Mouse (Mus musculus) embryonic facial prominence, embryonic 13.5 days (tissue): ENCODE measurements around the gene Ttll8. TPM values are rescaled to one million over a fixed set of nuclear protein-coding genes. Genes with fewer than 3 reads are reported as not detected.

ENCODE experiments used
- ATAC-seq: fragments of 200-750 bp; cut with Nextera tagmentation; 2 replicates; pipeline ENCODE4 v1.8.0; 2017; ENCODE audit warnings: low read depth; ENCODE audit not compliant: insufficient number of reproducible peaks, insufficient read depth, low FRiP score, low TSS enrichment
- H3K27ac ChIP-seq: fragments of 300-500 bp; sonication (generic); 2 replicates; pipeline ENCODE4 v1.5.1; 2015; ENCODE audit warnings: moderate library complexity, mild to moderate bottlenecking, inconsistent platforms
- H3K27me3 ChIP-seq: fragments of 300-500 bp; sonication (generic); 2 replicates; pipeline ENCODE4 v1.6.1; 2015; ENCODE audit warnings: mild to moderate bottlenecking, inconsistent platforms
- H3K36me3 ChIP-seq: fragments of 300-500 bp; sonication (generic); 2 replicates; pipeline ENCODE4 v1.6.1; 2015; ENCODE audit warnings: mild to moderate bottlenecking, inconsistent platforms
- H3K4me1 ChIP-seq: fragments of 300-500 bp; sonication (generic); 2 replicates; pipeline ENCODE4 v1.6.1; 2015; ENCODE audit warnings: inconsistent platforms
- H3K4me2 ChIP-seq: fragments of 300-500 bp; sonication (generic); 2 replicates; pipeline ENCODE4 v1.6.1; 2015; ENCODE audit warnings: moderate library complexity, mild to moderate bottlenecking, inconsistent platforms
- H3K4me3 ChIP-seq: fragments of 300-500 bp; sonication (generic); 2 replicates; pipeline ENCODE4 v1.5.1; 2015; ENCODE audit warnings: mild to moderate bottlenecking, inconsistent platforms
- H3K9ac ChIP-seq: fragments of 300-500 bp; sonication (generic); 2 replicates; pipeline ENCODE4 v1.6.1; 2015; ENCODE audit warnings: mild to moderate bottlenecking, inconsistent platforms
- H3K9me3 ChIP-seq: fragments of 300-500 bp; sonication (generic); 2 replicates; pipeline ENCODE4 v1.6.1; 2016; ENCODE audit warnings: inconsistent platforms
- WGBS: fragments of 180-500 bp; shearing (Covaris S2); methylation state at CpG from one replicate; pipeline ENCODE4 v1.1.7; 2015; ENCODE audit warnings: mixed read lengths; 5-methylcytosine and 5-hydroxymethylcytosine counted together
- polyA plus RNA-seq: library from polyadenylated mRNA; unstranded; fragments of >200 nt; fragmentation: Nextera tagmentation; extraction: Ambion mirVana; gene quantifications from 2 replicates; pipeline ENCODE4 v1.2.1, GENCODE M21; 2015

The Ttll8 gene
- polyA plus RNA-seq, 1 experiment from 2014 or later, result not detected

GRCm38 (mm10) chr15:88844966-88845365 lies 109.3 kb downstream of the Ttll8 start:
- H3K27me3 ChIP-seq, result no peaks in the 10 kb centered on the region; the same call in 1 of the 2 replicates
- peaks cover 8% of the 10 kb centered on the region for H3K4me1 ChIP-seq
- H3K9ac ChIP-seq, result no peak overlapping the region
- no peaks in the 10 kb centered on the region for H3K36me3 ChIP-seq
- H3K4me2 ChIP-seq, result no peak overlapping the region
- no peaks in the 10 kb centered on the region for H3K9me3 ChIP-seq
- no peak overlapping the region for H3K4me3 ChIP-seq
- no peak overlapping the region for H3K27ac ChIP-seq
- no peak for ATAC-seq
- WGBS, result 93% methylated on average over 7 of the region's 7 CpGs

DNA sequence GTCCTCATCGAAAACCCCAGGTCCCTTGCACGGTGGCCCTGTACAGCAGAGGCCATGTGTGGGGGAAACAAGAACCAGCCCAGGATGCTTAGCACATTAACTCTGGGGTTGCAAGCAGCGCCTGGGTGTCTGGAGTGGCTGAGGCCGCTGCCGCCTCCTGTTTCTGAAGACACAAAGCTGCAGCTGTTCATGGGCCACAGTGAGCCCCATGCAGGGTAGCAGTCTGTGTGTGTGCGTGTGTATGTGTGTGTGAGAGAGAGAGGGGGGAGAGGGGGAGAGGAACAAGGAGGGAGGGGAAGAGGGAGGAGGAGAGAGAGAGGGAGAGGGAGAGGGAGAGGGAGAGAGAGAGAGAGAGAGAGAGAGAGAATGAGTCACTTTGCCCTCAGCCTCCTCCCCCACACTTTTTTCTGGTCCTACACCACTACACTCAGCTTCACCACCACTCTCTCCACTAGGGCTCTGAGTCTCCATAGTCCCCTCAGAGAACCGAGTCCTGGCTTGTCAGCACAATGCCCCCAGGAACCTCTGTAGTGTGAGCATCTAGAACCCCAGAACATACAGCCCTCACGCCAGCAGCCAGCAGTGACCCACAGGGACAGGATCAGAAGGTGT lies 110.6 kb downstream of the Ttll8 start:
- no peaks in the 10 kb centered on the region for H3K9me3 ChIP-seq
- H3K36me3 ChIP-seq, result no peaks in the 10 kb centered on the region
- H3K4me3 ChIP-seq, result no peak overlapping the region
- peak overlapping the region; percentile 73 for H3K27ac ChIP-seq
- H3K27me3 ChIP-seq, result no peaks in the 10 kb centered on the region; the same call in 1 of the 2 replicates
- peaks cover 21% of the 10 kb centered on the region for H3K4me1 ChIP-seq
- 30% methylated on average over 8 of the region's 8 CpGs for WGBS
- no peak overlapping the region for H3K9ac ChIP-seq
- H3K4me2 ChIP-seq, result no peak overlapping the region
- no peak for ATAC-seq

- Histone ChIP-seq H3K4me3 (no peak overlapping the region), H3K27ac (no peak overlapping the region), H3K4me1 (peaks cover 28% of the 10 kb centered on the region), H3K9me3 (no peaks in the 10 kb centered on the region), H3K36me3 (no peaks in the 10 kb centered on the region), H3K27me3 (no peaks in the 10 kb centered on the region; the same call in 1 of the 2 replicates), H3K9ac (no peak overlapping the region), H3K4me2 (no peak overlapping the region)
- ATAC-seq, result no peak
- WGBS, result 80% methylated on average over 3 of the region's 3 CpGs
These were observed 111.9 kb downstream of the Ttll8 start for GRCm38 (mm10) chr15:88842300-88842673.

GRCm38 (mm10) chr15:88841580-88842299 lies 112.5 kb downstream of the Ttll8 start:
- peaks cover 29% of the 10 kb centered on the region for H3K4me1 ChIP-seq
- no peak overlapping the region for H3K27ac ChIP-seq
- H3K4me3 ChIP-seq, result no peak overlapping the region
- ATAC-seq, result no peak
- WGBS, result 86% methylated on average over 3 of the region's 3 CpGs
- H3K9me3 ChIP-seq, result no peaks in the 10 kb centered on the region
- no peaks in the 10 kb centered on the region for H3K36me3 ChIP-seq
- H3K9ac ChIP-seq, result no peak overlapping the region
- no peaks in the 10 kb centered on the region; the same call in 1 of the 2 replicates for H3K27me3 ChIP-seq
- no peak overlapping the region for H3K4me2 ChIP-seq

- no peak overlapping the region for H3K27ac ChIP-seq
- WGBS, result 85% methylated on average over 2 of the region's 2 CpGs
- no peaks in the 10 kb centered on the region for H3K36me3 ChIP-seq
- H3K27me3 ChIP-seq, result no peaks in the 10 kb centered on the region; the same call in 1 of the 2 replicates
- no peak overlapping the region for H3K4me3 ChIP-seq
- H3K4me2 ChIP-seq, result no peak overlapping the region
- no peak overlapping the region for H3K9ac ChIP-seq
- no peaks in the 10 kb centered on the region for H3K9me3 ChIP-seq
- no peak for ATAC-seq
- H3K4me1 ChIP-seq, result peaks cover 32% of the 10 kb centered on the region
These were observed 113.1 kb downstream of the Ttll8 start for GRCm38 (mm10) chr15:88841160-88841559.

Other genes with a start within 250 kb of the Ttll8 start
- gene Brd1, start 220.2 kb downstream of the Ttll8 start, polyA plus RNA-seq, result 25.5 and 30.1 TPM in 2 replicates
- gene Zbed4, start 202.8 kb downstream of the Ttll8 start, polyA plus RNA-seq, result 13.8 and 16.4 TPM in 2 replicates
- 11.2 and 12.2 TPM in 2 replicates for gene Alg12, start 135.1 kb downstream of the Ttll8 start, polyA plus RNA-seq
- gene Creld2, start 134.8 kb downstream of the Ttll8 start, polyA plus RNA-seq, result 74.7 and 87.3 TPM in 2 replicates
- 48.7 and 52.9 TPM in 2 replicates for gene Pim3, start 92.2 kb downstream of the Ttll8 start, polyA plus RNA-seq
- 0.24 and 0.33 TPM in 2 replicates for gene Mlc1, start 24.6 kb upstream of the Ttll8 start, polyA plus RNA-seq
- gene Mov10l1, start 28.5 kb upstream of the Ttll8 start, polyA plus RNA-seq, result not detected in 2 replicates
- gene Panx2, start 105.3 kb upstream of the Ttll8 start, polyA plus RNA-seq, result 0.69 and 0.96 TPM in 2 replicates
- gene Trabd, start 120.7 kb upstream of the Ttll8 start, polyA plus RNA-seq, result 47.3 and 47.7 TPM in 2 replicates
- gene Selenoo, start 134.7 kb upstream of the Ttll8 start, polyA plus RNA-seq, result 20.2 and 24.0 TPM in 2 replicates
- gene Tubgcp6, start 168.7 kb upstream of the Ttll8 start, polyA plus RNA-seq, result 17.0 and 18.0 TPM in 2 replicates
- 19.5 and 19.6 TPM in 2 replicates for gene Hdac10, start 174.3 kb upstream of the Ttll8 start, polyA plus RNA-seq
- gene Mapk12, start 186.3 kb upstream of the Ttll8 start, polyA plus RNA-seq, result 4.6 and 4.7 TPM in 2 replicates
- gene Mapk11, start 195.2 kb upstream of the Ttll8 start, polyA plus RNA-seq, result 13.3 and 13.5 TPM in 2 replicates
- 130 and 157 TPM in 2 replicates for gene Plxnb2, start 226.4 kb upstream of the Ttll8 start, polyA plus RNA-seq
- 21.3 TPM in 2 replicates for gene Dennd6b, start 242.1 kb upstream of the Ttll8 start, polyA plus RNA-seq